Mouse (Mus musculus) kidney, postnatal 10 days (tissue): Measurements from ENCODE around the gene Smarcd3.
"Not testable (repeated sequence)": the region's sequence is repeated elsewhere in the genome, so short reads cannot be mapped to it uniquely, and the experiment has no call there.

Source experiments
- DNase-seq: peaks from one replicate; pipeline ENCODE4 v3.0.0; 2021; ENCODE audit warnings: mixed read lengths

Gene Smarcd3

DNA sequence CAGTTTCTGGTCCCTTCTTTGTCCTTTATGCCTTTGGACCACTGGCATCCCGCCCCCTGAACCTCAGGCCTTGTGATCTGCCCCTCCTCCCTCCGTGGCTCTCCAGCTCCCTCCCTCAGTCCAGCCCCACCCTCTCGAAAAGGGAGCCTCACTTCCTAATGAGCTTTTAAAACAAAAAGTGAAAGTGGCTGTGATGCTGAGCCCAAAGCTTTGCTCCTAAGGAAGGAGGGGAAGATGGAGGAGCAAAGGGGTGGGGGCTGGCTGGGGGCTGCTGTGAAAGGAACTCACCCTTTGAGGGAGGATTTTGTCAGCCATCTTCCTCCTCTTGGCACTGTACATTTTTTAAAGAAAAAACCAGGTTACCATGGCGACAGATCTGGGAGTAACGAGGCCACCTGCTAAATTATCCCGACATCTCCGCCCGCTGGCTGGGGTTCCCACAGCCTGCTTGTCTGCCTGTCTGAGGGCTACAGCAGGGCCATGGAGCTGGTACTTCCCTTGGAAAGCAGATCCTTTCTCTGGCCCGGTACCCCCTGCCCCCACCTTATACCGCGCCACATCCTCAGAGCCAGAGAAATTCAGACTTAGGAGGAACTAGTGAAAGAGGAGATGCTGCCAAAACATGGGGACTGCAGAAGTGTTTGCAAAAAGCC is 27.6 kb downstream of the Smarcd3 start:
- peak; percentile 50 for DNase-seq

GRCm38 (mm10) chr5:24595786-24596380 is 28.3 kb downstream of the Smarcd3 start:
- no peak for DNase-seq

GRCm38 (mm10) chr5:24595261-24595660 is 28.9 kb downstream of the Smarcd3 start:
- DNase-seq = no peak

GRCm38 (mm10) chr5:24594346-24594745 is 29.9 kb downstream of the Smarcd3 start:
- no peak for DNase-seq

DNA sequence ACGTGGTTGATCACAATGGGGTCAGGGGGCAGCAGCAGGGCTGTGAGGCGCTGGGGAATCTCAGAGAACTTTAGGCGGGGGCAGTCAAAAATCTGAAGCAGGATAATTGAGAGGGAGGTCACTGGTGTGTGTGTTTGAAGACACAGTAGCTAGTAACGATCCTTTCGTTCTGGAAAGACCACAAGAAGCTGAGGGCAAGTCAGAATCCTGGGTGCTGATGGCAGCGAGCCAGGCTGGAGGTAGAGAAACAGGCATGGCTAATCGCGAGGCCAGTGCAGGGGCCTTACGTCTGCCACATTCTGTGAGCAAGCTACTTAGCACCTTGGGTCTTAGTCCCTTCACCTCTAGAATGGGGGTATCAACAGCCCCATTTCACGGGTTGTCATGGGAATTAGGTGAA is 30.3 kb downstream of the Smarcd3 start:
- no peak for DNase-seq

- DNase-seq = no peak
Observed at GRCm38 (mm10) chr5:24593230-24593629, 31.0 kb downstream of the Smarcd3 start.

DNA sequence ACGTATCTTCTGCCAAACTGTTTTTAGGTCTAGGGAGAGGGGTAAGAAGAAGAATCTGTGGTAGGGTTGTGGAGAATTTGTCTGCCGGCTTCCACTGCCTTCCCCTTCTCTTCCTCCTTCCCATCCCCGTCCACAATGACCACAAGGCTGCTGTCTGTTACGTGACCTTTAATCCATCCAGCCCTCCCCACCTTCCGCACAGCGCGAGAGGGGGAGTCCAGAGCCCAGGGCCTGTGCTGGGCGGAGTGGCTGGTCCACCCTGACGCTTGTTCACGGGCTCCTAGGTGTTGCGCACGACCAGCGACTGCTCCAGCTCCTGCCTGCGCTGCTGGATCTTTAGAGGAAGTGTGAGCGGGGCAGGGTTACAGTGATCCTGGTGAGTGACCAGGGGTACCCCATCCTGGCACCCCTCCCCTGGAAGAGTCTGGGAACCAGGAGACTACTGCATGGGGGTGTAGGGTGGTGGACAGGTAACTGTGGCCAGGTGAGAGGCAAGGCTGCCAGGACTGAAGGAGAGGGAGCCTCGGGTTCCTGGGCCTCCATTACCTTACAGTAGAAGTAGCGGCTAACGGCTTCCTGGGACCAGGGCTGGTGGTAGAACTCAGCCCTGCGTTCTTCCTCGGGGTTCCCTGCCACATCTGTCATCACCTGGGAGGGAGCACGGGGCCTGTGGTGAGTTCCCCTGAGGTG is 31.6 kb downstream of the Smarcd3 start:
- peak; percentile 47 for DNase-seq

- DNase-seq = peak; percentile 68
Observed at GRCm38 (mm10) chr5:24591796-24592470, 32.3 kb downstream of the Smarcd3 start.

DNA sequence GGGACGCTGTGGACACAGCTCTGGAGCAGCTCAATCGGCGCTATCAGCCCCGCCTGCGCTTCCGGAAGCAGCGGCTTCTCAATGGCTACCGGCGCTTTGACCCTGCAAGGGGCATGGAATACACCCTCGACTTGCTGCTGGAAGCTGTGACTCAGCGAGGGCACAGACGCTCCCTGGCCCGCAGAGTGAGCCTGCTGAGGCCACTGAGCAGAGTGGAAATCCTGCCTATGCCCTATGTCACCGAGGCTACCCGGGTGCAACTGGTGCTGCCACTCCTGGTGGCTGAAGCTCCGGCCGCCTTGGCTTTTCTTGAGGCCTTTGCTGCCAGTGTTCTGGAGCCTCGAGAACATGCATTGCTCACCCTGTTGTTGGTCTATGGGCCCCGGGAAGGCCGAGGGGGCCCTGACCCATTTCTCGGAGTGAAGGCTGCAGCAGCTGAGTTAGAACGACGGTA is 32.9 kb downstream of the Smarcd3 start:
- DNase-seq = peak; percentile 62

DNA sequence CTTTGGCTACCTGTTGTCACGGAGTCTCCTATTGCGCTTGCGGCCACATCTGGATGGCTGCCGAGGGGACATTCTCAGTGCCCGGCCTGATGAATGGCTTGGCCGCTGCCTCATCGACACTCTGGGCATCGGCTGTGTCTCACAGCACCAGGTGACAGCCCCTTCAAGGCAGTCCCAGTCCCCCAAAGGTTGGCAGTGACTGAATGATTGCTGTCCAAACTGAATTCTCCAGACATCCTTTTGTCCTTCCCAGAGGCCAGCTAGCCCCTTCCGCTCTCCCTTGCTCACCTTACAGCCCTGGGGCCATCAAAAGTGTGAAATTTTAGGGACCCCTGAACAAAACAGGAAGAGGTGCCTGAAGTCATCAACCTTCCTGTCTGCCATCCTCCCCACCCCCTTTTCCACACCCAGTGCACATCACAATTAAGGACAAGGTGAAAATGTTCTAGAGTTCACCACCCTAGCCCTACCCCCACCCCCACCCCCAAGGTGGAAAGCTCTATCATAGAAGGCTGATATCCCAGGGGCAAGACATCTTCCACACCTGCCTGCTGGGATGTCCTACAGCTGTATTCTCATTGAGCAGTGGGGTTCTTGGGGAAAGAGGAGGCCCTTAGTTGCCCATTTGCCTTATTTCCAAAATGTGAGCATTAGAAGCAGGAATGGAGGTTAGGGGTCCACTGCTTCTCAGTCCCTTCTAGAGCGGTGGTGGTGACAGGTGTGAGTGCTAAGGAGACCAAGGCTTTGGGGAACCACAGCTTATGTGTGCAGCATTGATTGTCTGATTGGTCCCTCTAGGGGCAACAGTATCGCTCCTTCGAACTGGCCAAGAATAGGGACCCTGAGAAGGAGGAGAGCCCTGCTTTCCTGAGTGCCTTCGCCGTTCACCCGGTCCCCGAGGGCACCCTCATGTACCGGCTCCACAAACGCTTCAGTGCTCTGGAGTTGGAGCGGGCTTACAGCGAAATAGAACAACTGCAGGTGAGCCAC is 34.4 kb downstream of the Smarcd3 start:
- DNase-seq = no peak

GRCm38 (mm10) chr5:24587200-24587577 is 37.0 kb downstream of the Smarcd3 start:
- DNase-seq = no peak

- peak; percentile 92 for DNase-seq
Observed at GRCm38 (mm10) chr5:24586547-24587199, 37.5 kb downstream of the Smarcd3 start, which contains the start of gene Chpf2. TSS of gene Chpf2 (plus strand) at chr5:24586741.

GRCm38 (mm10) chr5:24586106-24586505 is 38.1 kb downstream of the Smarcd3 start:
- DNase-seq = no peak

- no peak for DNase-seq
Observed at GRCm38 (mm10) chr5:24578109-24578963, 45.9 kb downstream of the Smarcd3 start.

DNA sequence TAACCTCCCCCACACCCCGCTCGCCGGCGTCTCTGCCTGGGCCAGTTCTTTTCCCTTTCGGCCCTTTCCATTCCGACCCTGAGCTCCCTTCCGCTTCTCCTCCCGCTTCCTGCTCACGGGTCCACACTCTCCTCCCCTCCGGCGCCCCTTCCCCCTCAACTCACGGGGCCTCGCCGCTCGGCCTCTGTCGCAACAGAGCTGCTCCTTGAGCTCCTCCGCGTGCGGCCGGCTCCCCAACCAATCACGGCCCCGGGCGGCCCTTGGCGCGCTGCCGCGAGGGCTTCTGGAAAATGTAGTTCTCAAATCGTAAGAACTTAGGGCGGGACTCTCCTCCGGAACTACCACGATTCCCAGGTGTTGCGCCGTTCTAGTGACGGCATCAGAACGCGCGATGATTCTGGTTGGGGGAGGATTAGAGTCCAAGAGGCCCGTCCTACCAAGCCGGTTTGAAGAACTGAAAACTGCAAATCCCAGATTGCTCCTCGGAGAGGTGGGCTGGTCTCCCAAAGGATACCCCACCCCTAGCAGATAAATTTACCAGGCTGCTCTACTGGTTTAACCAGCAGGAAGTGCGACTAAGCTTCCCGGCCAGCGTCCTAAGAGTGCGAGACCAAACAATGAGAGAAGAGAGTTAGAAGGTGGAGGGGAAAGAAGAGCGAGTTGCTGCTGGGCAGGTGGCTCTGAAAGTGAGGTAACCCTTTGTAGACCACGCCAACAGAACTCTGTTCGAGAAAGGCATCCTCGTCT is 46.9 kb downstream of the Smarcd3 start, which contains the start of gene Abcf2:
Gene Abcf2, minus strand, starts transcription at position 285 of the 747 bp plus-strand sequence.
- peak; percentile 100 for DNase-seq

GRCm38 (mm10) chr5:24576801-24577182 is 47.4 kb downstream of the Smarcd3 start:
- DNase-seq = no peak

GRCm38 (mm10) chr5:24575948-24576347 is 48.3 kb downstream of the Smarcd3 start:
- no peak for DNase-seq

- DNase-seq = no peak
Observed at GRCm38 (mm10) chr5:24556709-24557108, 67.5 kb downstream of the Smarcd3 start, which contains the start of gene 4931409K22Rik. TSS of gene 4931409K22Rik (minus strand) at chr5:24556809.

GRCm38 (mm10) chr5:24555335-24555734 is 68.9 kb downstream of the Smarcd3 start:
- not testable (repeated sequence) for DNase-seq
